Mouse (Mus musculus): ENCODE results near the gene Dhx29. TPM values are rescaled to one million over a fixed set of nuclear protein-coding genes. Genes with fewer than 3 reads are reported as not detected.
A peak's percentile ranks its signal among the peaks of the same experiment; 100 is the strongest.
"Not testable (repeated sequence)": the region's sequence is repeated elsewhere in the genome, so short reads cannot be mapped to it uniquely, and the experiment has no call there.

Dhx29 gene
- total RNA-seq, 2 experiments from 2014 or later, result 12.5 to 13.0 TPM

- no peak for DNase-seq
Observed at GRCm38 (mm10) chr13:112986451-112986950, 59.2 kb downstream of the Dhx29 start.

- DNase-seq, result peak; percentile 97
Observed at GRCm38 (mm10) chr13:112987532-112987943, 60.3 kb downstream of the Dhx29 start, which contains the start of gene Ccno. Gene Ccno (plus strand): TSS chr13:112987802.

GRCm38 (mm10) chr13:112987991-112988390 lies 60.7 kb downstream of the Dhx29 start:
- DNase-seq, result peak; percentile 52

- DNase-seq, result no peak
Observed at GRCm38 (mm10) chr13:112988866-112989265, 61.6 kb downstream of the Dhx29 start.

GRCm38 (mm10) chr13:112989541-112989940 lies 62.3 kb downstream of the Dhx29 start:
- DNase-seq, result no peak

GRCm38 (mm10) chr13:112990346-112990745 lies 63.1 kb downstream of the Dhx29 start:
- DNase-seq, result no peak

GRCm38 (mm10) chr13:112993531-112994152 lies 66.4 kb downstream of the Dhx29 start, which contains the start of gene Mcidas:
Gene Mcidas (plus strand): TSS chr13:112993845.
- peak; percentile 59 for DNase-seq

- DNase-seq, result peak; percentile 77
Observed at GRCm38 (mm10) chr13:112994191-112994590, 66.9 kb downstream of the Dhx29 start.

GRCm38 (mm10) chr13:112996407-112996806 lies 69.2 kb downstream of the Dhx29 start:
- DNase-seq, result no peak

GRCm38 (mm10) chr13:112997369-112997768 lies 70.1 kb downstream of the Dhx29 start:
- no peak for DNase-seq

GRCm38 (mm10) chr13:112998427-112999201 lies 71.4 kb downstream of the Dhx29 start:
- DNase-seq, result peak; percentile 52

- DNase-seq, result no peak
Observed at GRCm38 (mm10) chr13:113000090-113000489, 72.8 kb downstream of the Dhx29 start.

- no peak for DNase-seq
Observed at GRCm38 (mm10) chr13:113000576-113001318, 73.5 kb downstream of the Dhx29 start.

GRCm38 (mm10) chr13:113012683-113013082 lies 85.4 kb downstream of the Dhx29 start:
- no peak for DNase-seq

GRCm38 (mm10) chr13:113013174-113013953 lies 86.1 kb downstream of the Dhx29 start:
- DNase-seq, result not testable (repeated sequence)

Other genes starting within 250 kb of the Dhx29 start
- 100 to 1,000 TPM; 137 to 155 TPM for gene Plpp1, start 126.7 kb upstream of the Dhx29 start, total RNA-seq (2021)
- 10 to 100 TPM; 34.9 to 38.7 TPM for gene Mtrex, start 56 bp upstream of the Dhx29 start, total RNA-seq (2021)
- gene Ccno, start 60.3 kb downstream of the Dhx29 start, total RNA-seq (2021), result 1 to 10 TPM in 1 of 2 experiments, under 1 TPM in 1; 0.30 to 1.2 TPM
- gene Mcidas, start 66.4 kb downstream of the Dhx29 start, total RNA-seq (2021), result not detected
- gene Cdc20b, start 107.7 kb downstream of the Dhx29 start, total RNA-seq (2021), result not detected
- gene Gpx8, start 119.0 kb downstream of the Dhx29 start, total RNA-seq (2021), result 10 to 100 TPM; 66.0 to 77.3 TPM
- gene Gzma, start 173.5 kb downstream of the Dhx29 start, total RNA-seq (2021), result under 1 TPM; 0.51 to 0.82 TPM

All from adrenal gland, postnatal 10 days (tissue).